Mouse (Mus musculus): ENCODE measurements around the gene Agtr1a. TPM values are rescaled to one million over a fixed set of nuclear protein-coding genes. Genes with fewer than 3 reads are reported as not detected.

The Agtr1a gene
- total and polyA plus RNA-seq, 3 experiments, result 0.05 to 8.2 TPM; not detected in 1

GRCm38 (mm10) chr13:30398852-30399251 lies 62.6 kb downstream of the Agtr1a start:
- no peak overlapping the region for H3K4me3 ChIP-seq (ENCODE audit: low read depth, low read length)
- no peaks in the 10 kb centered on the region for H3K36me3 ChIP-seq (replicated peaks)
- no peaks in the 10 kb centered on the region for H3K9me3 ChIP-seq (replicated peaks)
- TF ChIP-seq GATA1 (IDR thresholded peaks at IDR 0.05; ENCODE audit: borderline replicate concordance, low read length) (no peak), TAL1 (conservative IDR thresholded peaks at IDR 0.05; ENCODE audit: low read depth, low read length) (no peak), GATA2 (IDR thresholded peaks at IDR 0.05; ENCODE audit: borderline replicate concordance, low read depth, low read length) (no peak), POLR2AphosphoS5 (IDR thresholded peaks at IDR 0.05; ENCODE audit: insufficient replicate concordance, low read depth, low read length) (no peak), CTCF (IDR thresholded peaks at IDR 0.05; ENCODE audit: low read depth, low read length) (no peak)
- no peak for ATAC-seq (ENCODE audit: extremely low read depth, insufficient number of reproducible peaks, low FRiP score, poor library complexity, severe bottlenecking)
- no peaks in the 10 kb centered on the region for H3K27me3 ChIP-seq (ENCODE audit: insufficient read depth, low read length)
- no peaks in the 10 kb centered on the region for H3K4me1 ChIP-seq (ENCODE audit: insufficient read depth, low read depth, low read length)
- no peak for DNase-seq (ENCODE audit: low spot score)

GRCm38 (mm10) chr13:30400621-30401020 lies 64.4 kb downstream of the Agtr1a start:
- H3K9me3 ChIP-seq (replicated peaks), result no peaks in the 10 kb centered on the region
- ATAC-seq (ENCODE audit: extremely low read depth, insufficient number of reproducible peaks, low FRiP score, poor library complexity, severe bottlenecking) (no peak), DNase-seq (ENCODE audit: low spot score) (no peak)
- H3K4me3 ChIP-seq (ENCODE audit: low read depth, low read length), result no peak overlapping the region
- no peaks in the 10 kb centered on the region for H3K36me3 ChIP-seq (replicated peaks)
- no peaks in the 10 kb centered on the region; the same call in 1 of the 2 replicates for H3K27me3 ChIP-seq (ENCODE audit: insufficient read depth, low read length)
- no peaks in the 10 kb centered on the region for H3K4me1 ChIP-seq (ENCODE audit: insufficient read depth, low read depth, low read length)
- TF ChIP-seq GATA1 (IDR thresholded peaks at IDR 0.05; ENCODE audit: borderline replicate concordance, low read length) (no peak), POLR2AphosphoS5 (IDR thresholded peaks at IDR 0.05; ENCODE audit: insufficient replicate concordance, low read depth, low read length) (no peak), GATA2 (IDR thresholded peaks at IDR 0.05; ENCODE audit: borderline replicate concordance, low read depth, low read length) (no peak), CTCF (IDR thresholded peaks at IDR 0.05; ENCODE audit: low read depth, low read length) (no peak), TAL1 (conservative IDR thresholded peaks at IDR 0.05; ENCODE audit: low read depth, low read length) (no peak)

- no peak for TF ChIP-seq POLR2AphosphoS5 (IDR thresholded peaks at IDR 0.05; ENCODE audit: insufficient replicate concordance, low read depth, low read length)
- TF ChIP-seq GATA2 (IDR thresholded peaks at IDR 0.05; ENCODE audit: borderline replicate concordance, low read depth, low read length), result no peak
- no peak for TF ChIP-seq GATA1 (IDR thresholded peaks at IDR 0.05; ENCODE audit: borderline replicate concordance, low read length)
- no peak for TF ChIP-seq CTCF (IDR thresholded peaks at IDR 0.05; ENCODE audit: low read depth, low read length)
- no peak for TF ChIP-seq TAL1 (conservative IDR thresholded peaks at IDR 0.05; ENCODE audit: low read depth, low read length)
- ATAC-seq (ENCODE audit: extremely low read depth, insufficient number of reproducible peaks, low FRiP score, poor library complexity, severe bottlenecking), result no peak
- Histone ChIP-seq H3K36me3 (replicated peaks) (no peaks in the 10 kb centered on the region), H3K9me3 (replicated peaks) (no peaks in the 10 kb centered on the region), H3K4me3 (ENCODE audit: low read depth, low read length) (no peak overlapping the region), H3K27me3 (ENCODE audit: insufficient read depth, low read length) (no peaks in the 10 kb centered on the region; the same call in 1 of the 2 replicates), H3K4me1 (ENCODE audit: insufficient read depth, low read depth, low read length) (no peaks in the 10 kb centered on the region)
- no peak for DNase-seq (ENCODE audit: low spot score)
Observed at GRCm38 (mm10) chr13:30403874-30404273, 67.6 kb downstream of the Agtr1a start.

GRCm38 (mm10) chr13:30418611-30419010 lies 82.4 kb downstream of the Agtr1a start:
- ATAC-seq (ENCODE audit: extremely low read depth, insufficient number of reproducible peaks, low FRiP score, poor library complexity, severe bottlenecking), result no peak
- Histone ChIP-seq H3K27me3 (ENCODE audit: insufficient read depth, low read length) (no peaks in the 10 kb centered on the region; the same call in 1 of the 2 replicates), H3K4me3 (ENCODE audit: low read depth, low read length) (no peak overlapping the region), H3K4me1 (ENCODE audit: insufficient read depth, low read depth, low read length) (no peaks in the 10 kb centered on the region), H3K9me3 (replicated peaks) (no peaks in the 10 kb centered on the region), H3K36me3 (replicated peaks) (no peaks in the 10 kb centered on the region)
- TF ChIP-seq POLR2AphosphoS5 (IDR thresholded peaks at IDR 0.05; ENCODE audit: insufficient replicate concordance, low read depth, low read length) (no peak), GATA1 (IDR thresholded peaks at IDR 0.05; ENCODE audit: borderline replicate concordance, low read length) (no peak), TAL1 (conservative IDR thresholded peaks at IDR 0.05; ENCODE audit: low read depth, low read length) (no peak), GATA2 (IDR thresholded peaks at IDR 0.05; ENCODE audit: borderline replicate concordance, low read depth, low read length) (no peak), CTCF (IDR thresholded peaks at IDR 0.05; ENCODE audit: low read depth, low read length) (no peak)
- DNase-seq (ENCODE audit: low spot score), result no peak

- ATAC-seq (ENCODE audit: extremely low read depth, insufficient number of reproducible peaks, low FRiP score, poor library complexity, severe bottlenecking), result no peak
- Histone ChIP-seq H3K36me3 (replicated peaks) (no peaks in the 10 kb centered on the region), H3K9me3 (replicated peaks) (no peaks in the 10 kb centered on the region), H3K4me1 (ENCODE audit: insufficient read depth, low read depth, low read length) (no peaks in the 10 kb centered on the region), H3K27me3 (ENCODE audit: insufficient read depth, low read length) (no peaks in the 10 kb centered on the region), H3K4me3 (ENCODE audit: low read depth, low read length) (no peak overlapping the region)
- TF ChIP-seq CTCF (IDR thresholded peaks at IDR 0.05; ENCODE audit: low read depth, low read length) (no peak), GATA2 (IDR thresholded peaks at IDR 0.05; ENCODE audit: borderline replicate concordance, low read depth, low read length) (no peak), TAL1 (conservative IDR thresholded peaks at IDR 0.05; ENCODE audit: low read depth, low read length) (no peak), POLR2AphosphoS5 (IDR thresholded peaks at IDR 0.05; ENCODE audit: insufficient replicate concordance, low read depth, low read length) (no peak), GATA1 (IDR thresholded peaks at IDR 0.05; ENCODE audit: borderline replicate concordance, low read length) (no peak)
- no peak for DNase-seq (ENCODE audit: low spot score)
Observed at GRCm38 (mm10) chr13:30427008-30427407, 90.8 kb downstream of the Agtr1a start.

- Histone ChIP-seq H3K4me3 (ENCODE audit: low read depth, low read length) (no peak overlapping the region), H3K9me3 (replicated peaks) (no peaks in the 10 kb centered on the region), H3K36me3 (replicated peaks) (no peaks in the 10 kb centered on the region), H3K27me3 (ENCODE audit: insufficient read depth, low read length) (no peaks in the 10 kb centered on the region), H3K4me1 (ENCODE audit: insufficient read depth, low read depth, low read length) (no peaks in the 10 kb centered on the region)
- ATAC-seq (ENCODE audit: extremely low read depth, insufficient number of reproducible peaks, low FRiP score, poor library complexity, severe bottlenecking) (no peak), DNase-seq (ENCODE audit: low spot score) (no peak)
- no peak for TF ChIP-seq GATA2 (IDR thresholded peaks at IDR 0.05; ENCODE audit: borderline replicate concordance, low read depth, low read length)
Observed at GRCm38 (mm10) chr13:30427436-30427835, 91.2 kb downstream of the Agtr1a start.

Other genes with a start within 250 kb of the Agtr1a start
- gene Mboat1, start 200.0 kb upstream of the Agtr1a start, total RNA-seq (2014; fragmentation: Nextera tagmentation), result not detected in 2 replicates
- gene Mboat1, start 200.0 kb upstream of the Agtr1a start, total RNA-seq (2017), result 0.12 and 0.49 TPM in 2 replicates
- gene Mboat1, start 200.0 kb upstream of the Agtr1a start, polyA plus RNA-seq (2012), result not detected in 2 replicates
- gene Uqcrfs1, start 208.9 kb downstream of the Agtr1a start, total RNA-seq (2014; fragmentation: Nextera tagmentation), result 61.2 and 65.3 TPM in 2 replicates
- 158 and 166 TPM in 2 replicates for gene Uqcrfs1, start 208.9 kb downstream of the Agtr1a start, total RNA-seq (2017)
- gene Uqcrfs1, start 208.9 kb downstream of the Agtr1a start, polyA plus RNA-seq (2012), result 106 and 116 TPM in 2 replicates

All from G1E (cell line).